Mouse (Mus musculus) ovary, adult 18-20 months (tissue): ENCODE measurements at regions not wholly inside any gene's neighbourhood (a gene's known extent, or its start where the extent isn't known, plus 50 kb on each side); places are given as distances from the start of the nearest gene placed in this dataset.
A peak's percentile ranks its signal among the peaks of the same experiment; 100 is the strongest.
"Not testable (repeated sequence)": the region's sequence is repeated elsewhere in the genome, so short reads cannot be mapped to it uniquely, and the experiment has no call there.

ENCODE experiments used
- DNase-seq: peaks from one replicate; pipeline ENCODE4 v3.0.0; 2022; ENCODE audit warnings: low spot score, mixed read lengths

GRCm38 (mm10) chr15:32749971-32750370, 505.4 kb downstream of the Sema5a start:
- DNase-seq: no peak

DNA sequence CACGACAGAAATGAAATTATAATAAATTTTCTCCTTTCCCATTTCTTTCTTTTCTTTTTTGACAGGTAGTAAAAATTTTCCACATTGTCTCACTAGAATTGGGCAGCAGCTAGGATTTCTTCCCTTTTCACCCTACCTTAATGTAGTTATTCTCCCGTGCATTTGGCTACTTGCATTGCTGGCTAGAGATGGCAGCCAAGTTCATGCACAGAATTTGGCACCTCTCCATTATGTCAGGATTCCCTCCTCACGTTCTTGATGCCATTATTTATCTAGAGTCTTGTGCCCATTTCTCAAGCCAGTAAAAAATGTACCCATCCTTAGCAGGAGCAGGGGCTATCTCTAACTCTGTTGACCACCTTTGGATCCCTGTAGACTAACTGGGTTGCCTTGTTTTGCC, 507.4 kb downstream of the Sema5a start:
- DNase-seq: no peak

DNA sequence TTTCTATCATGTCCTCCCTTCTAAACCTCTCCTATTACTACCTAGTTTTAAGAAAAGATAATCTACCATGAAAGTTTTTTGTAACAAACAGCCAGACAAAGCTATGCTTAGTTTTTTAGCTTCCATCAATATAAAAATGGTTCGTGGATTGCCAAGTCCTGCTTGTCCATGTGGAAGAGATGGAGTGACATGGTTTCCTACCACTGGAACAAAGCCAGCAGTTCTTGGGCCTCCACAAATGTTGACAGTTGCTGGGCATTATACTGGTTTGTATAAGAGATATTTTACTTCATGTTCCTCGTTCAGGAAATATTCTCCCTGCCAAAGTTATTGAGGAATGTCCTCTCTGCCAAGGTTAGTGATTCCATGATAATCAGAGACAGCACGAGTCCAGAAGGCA, 515.5 kb downstream of the Sema5a start:
- DNase-seq: no peak

DNA sequence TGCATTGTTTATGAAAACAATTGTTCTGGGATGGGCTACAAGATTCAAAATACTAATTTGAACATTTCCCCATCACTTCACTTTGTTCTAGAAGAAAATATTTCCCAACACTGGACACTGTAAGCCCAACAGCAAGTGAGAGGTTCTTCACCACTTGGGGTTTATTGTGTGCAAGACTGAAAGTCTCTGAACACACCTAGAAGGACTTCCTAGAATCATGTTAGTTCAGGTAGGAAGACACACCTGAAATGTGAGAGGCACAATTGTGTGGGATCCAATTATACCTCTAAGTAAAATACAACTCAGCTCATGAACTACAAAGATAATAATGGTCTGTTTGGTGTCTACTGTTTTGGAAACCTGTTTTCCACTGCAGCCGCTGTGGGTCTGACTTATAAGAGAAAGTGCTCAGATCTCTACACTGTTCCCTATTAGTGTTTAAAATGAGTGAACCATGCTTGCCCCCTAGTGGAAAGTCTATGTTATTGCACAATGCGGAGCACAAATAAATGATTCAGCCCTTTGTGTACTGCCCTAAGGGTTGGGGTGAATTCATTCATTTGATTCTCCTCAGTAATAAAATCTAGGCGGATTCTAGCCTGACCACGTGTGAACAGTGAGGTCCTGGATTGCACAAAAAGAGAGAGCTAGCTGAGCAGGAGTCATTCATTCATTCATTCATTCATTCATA, 521.5 kb downstream of the Sema5a start:
- no peak for DNase-seq

- no peak for DNase-seq
These were observed 522.3 kb downstream of the Sema5a start for GRCm38 (mm10) chr15:32766746-32767471.

DNA sequence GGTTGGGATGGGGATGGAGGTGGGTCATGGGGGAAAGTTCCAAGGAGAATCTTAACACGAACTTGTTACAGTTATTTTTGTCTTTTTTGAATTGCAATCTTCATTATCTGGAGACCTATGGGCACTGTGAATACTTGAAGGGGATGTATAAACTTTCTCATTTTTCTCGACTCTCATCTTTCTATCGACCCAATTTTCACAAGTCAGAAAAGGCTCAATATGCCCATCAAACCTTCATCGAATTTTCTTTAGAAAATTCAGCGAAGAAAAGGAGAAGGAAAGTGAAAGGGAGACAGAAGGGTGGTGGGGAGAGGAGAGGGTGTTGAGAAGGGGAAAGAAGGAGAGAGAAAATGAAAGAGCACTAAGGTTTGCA, 533.6 kb downstream of the Sema5a start:
- not testable (repeated sequence) for DNase-seq

DNA sequence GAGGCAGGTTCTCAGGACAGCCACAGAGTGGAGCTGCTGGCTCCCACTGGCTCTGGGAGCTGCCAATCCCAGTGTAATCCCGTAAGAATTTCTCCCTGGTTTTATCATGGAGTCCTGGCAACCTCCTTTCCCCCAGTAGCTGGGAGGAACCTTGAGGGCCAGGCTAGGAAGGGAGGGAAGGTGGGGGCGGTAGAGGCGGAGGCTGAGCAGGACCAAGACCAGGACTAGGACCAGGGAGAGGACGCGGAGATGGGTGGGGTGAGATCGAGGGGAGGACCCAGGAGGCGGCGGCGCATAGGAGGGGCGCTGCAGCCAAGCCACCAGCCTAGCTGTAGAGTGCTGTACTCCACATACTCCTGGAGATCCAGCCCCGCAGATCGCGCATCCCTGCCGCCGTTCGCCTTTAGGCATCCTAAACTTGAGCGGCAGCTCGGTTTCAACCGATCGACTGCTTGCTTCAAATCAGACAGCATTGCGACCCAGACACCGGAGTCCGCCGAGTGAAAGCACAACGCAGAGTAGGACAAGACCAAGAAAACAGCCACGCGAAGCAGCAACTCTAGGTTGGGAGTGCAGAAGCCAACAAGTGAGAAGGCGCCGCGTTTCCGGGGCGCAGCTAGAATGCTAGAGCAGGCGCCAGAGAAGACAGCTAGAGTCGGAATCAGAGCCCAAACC, 534.1 kb downstream of the Sema5a start:
- DNase-seq: peak; percentile 89

- peak; percentile 3 for DNase-seq
These were observed 534.6 kb downstream of the Sema5a start for GRCm38 (mm10) chr15:32779274-32779615.

- DNase-seq: not testable (repeated sequence)
These were observed 537.0 kb downstream of the Sema5a start for GRCm38 (mm10) chr15:32781609-32782008.

DNA sequence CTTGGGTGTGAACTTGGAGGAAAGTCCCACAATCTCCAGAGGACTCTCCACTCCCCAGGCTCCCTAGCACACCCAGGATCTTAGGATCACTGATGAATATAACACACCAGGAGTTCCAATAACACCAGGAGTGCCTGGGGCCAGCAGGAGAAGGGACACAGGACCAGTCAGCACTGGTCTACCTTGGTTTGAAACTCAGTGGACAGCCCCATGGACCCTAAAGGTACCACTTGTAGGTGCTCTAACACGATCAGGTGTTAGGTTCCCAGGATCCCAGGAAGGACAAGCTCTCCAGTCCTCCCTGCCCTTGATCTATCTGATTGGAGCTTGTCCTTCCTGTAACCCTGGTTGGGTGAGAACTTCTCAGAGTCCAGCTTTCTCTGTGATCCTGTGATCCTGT, 554.6 kb downstream of the Sema5a start:
- DNase-seq: no peak

- DNase-seq: no peak
These were observed 566.4 kb downstream of the Sema5a start for GRCm38 (mm10) chr15:32810849-32811632.

DNA sequence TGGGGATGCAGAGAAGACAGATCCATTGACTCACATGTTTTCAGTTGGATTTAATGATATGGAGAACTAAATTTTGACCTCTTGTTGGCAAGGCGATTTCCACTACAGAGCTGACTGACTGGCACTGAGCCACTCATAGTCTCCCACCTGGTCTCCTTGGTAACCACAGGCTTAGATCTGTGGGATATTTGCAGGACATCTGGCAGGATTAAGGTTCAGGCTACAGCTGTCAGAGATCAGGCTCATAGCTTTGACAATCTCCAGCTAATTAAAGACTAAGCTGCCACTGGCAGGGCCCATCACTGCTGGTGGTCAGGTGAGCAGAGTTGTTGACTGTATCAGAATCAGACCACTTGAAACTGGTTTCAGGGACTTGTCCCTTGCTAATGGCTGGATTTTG, 595.4 kb downstream of the Sema5a start:
- no peak for DNase-seq
